Mouse (Mus musculus) telencephalon, adult 2 months (tissue): ENCODE results near the gene Marveld1.
A peak's percentile ranks its signal among the peaks of the same experiment; 100 is the strongest.

Experiments
- DNase-seq: peaks from one replicate; pipeline ENCODE4 v3.0.0-alpha.2; 2011; ENCODE audit warnings: low read depth, low spot score

Marveld1 gene

DNA sequence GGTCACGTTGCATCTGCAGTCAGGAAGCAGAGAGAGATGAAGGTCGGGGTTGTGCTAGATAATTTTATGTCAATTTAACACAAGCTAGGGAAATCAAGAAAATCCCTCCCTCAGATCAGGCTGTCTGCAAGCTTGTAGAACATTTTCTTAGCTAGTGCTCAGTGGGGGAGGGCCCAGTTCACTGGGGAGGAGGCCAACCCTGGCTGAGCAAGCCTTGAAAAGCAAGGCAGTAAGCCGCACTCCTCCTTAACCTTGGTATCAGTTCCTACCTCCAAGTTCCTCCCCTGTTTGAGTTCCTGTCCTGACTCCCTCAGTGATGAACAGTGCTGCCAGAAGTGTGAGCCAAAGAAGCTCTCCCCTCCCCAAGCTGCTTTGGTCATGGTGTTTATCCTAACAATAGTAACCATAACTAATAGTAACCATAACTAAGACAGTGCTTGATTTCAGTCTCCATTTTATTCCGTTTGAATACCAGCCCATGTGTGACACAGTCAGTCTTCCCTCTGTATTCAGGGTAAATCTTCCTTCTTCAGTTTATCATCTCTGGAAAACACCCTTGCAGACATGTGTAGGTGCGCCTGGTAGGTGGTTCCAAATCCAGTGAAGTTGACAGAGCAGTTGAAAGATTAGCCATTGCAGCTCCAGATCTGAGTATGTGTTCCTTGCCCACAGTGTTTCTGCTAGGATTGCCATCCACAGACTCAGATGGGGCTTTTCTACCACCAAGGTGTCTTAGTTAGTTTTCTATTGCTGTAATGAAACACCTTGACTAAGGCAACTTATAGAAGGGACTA, 7.3 kb upstream of the Marveld1 start:
- no peak for DNase-seq

DNA sequence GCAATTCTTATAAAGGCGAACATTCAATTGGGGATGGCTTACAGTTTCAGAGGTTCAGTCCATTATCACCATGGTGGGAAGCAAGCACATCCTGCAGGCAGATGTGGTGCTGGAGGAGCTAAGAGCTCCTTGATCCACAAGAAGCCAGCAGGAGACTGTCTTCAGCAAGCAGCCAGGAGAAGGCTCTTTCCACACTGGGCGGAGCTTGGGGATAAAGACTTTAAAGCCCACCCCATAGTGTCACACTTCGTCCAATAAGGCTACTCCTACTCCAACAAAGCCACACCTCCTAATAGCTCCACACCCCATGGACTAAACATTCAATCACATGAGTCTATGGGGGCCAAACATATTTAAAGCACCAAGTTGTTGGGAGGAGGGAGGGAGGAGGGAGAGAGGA, 5.2 kb upstream of the Marveld1 start:
- DNase-seq, result no peak

GRCm38 (mm10) chr19:42142757-42143156, 4.4 kb upstream of the Marveld1 start:
- no peak for DNase-seq

DNA sequence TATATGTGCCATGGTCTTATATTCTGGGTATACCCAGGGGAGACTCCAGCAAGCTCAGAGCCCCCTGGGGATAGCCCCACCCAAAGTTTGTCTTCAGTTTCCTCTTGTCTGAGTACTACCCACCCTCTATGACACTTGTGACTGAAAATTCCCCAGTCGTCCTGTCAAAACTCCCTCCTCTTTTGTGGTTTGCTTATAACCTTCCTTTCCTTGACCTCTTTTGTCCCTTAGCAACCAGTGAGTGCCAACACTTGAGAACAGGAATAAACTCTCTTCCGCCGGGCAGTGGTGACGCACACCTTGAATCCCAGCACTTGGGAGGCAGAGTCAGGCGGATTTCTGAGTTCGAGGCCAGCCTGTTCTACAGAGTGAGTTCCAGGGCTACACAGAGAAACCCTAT, 3.1 kb upstream of the Marveld1 start:
- no peak for DNase-seq

DNA sequence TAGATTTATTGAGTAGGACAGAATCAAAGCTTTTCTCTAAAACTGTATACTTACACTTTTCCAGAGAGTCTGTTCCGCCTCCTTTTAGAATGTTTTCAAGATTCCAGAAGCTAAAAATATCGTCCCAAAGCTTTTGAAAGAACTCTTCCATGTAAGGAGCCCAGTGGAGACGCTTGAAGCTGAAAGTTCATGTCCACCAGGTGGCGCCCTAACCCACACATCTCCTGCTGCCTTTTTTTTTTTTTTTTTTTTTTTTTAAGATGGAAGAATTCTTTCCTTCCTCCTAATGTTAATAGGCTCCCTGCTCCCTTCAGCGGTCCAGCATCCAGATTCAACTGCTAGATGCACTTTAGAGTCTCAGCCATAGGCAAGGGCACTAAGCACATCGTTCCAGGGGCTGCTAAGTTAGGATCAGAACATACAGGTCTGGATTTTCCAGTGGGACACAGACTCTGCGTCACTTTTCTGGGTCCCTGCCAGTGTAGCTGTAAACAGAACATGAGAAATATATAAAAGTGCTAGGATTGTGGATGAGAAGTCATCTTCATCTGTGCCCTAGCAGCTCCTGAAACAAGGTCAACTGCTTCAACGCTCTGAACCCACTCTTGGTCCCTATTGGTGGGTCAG, 2.5 kb upstream of the Marveld1 start:
- peak; percentile 90 for DNase-seq

DNA sequence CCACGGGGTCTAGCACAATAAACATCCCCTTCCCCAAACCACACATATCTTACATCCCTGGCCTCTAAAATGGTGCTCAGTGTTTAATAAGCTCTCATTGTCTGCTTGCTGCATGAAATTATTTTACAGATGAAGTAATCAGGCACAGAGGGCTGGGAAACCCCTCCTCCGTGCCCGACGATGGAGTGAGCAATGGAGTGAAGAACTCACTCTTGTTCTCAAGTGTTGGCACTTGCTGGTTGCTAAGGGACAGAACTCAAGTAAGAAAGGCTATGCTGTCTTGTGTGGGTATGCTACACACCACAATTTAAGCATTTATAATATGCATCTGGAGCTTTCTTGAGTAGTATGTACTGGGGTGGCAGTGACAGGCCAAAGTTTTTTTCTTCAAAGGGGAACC, 2.0 kb upstream of the Marveld1 start:
- DNase-seq, result no peak

DNA sequence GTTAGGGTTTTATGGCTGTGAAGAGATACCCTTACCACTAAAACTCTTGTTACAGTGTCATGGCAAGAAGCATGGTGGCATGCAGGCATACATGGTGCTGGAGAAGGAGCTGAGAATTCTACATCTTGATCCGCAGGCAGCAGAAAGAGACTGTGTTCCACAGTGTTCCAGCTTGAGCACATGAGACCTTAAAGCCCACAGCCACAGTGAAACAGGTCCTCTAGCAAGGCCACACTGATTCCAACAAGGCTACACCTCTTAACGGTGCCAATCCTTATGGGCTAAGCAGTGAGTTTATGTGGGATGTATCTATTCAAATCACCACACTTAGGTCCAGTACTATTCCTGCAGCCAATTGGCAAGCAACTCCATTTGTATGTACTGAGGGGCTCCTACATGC, 1.5 kb upstream of the Marveld1 start:
- DNase-seq, result no peak

DNA sequence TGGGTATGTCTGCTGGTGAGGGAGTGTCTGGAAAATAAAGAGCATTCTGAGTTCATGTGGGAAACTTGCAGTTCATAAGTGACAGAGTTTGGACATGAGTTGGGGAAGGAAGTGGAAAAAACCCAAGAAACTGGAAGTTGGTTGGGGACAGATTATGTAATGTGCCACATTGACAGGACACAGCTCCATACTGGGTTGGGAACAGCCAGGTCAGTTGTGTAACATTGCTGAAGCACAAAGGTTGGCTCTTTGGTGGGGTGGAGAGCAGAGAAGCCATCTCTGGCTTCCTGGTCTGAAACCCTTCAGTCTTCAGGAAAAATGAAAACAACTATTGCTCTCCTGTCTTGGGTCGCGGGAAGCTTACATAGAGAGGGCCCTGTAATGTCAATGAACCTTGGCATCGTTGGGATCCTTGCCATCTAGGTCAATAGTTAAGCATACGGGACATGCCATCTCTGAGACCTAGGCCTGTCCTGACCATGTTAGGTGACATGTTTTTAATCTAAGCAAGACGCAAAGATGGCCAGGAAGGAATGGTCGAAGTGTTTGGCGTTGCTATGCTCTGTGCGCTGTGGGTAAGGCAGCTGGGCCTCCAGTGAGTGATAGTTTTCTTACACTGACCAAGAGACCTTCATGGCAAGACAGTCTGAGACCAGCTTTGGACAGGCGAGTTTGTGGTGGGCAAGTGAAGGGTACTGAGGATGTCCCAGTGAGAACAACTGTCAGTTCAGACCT, 757 bp upstream of the Marveld1 start:
- DNase-seq, result no peak

DNA sequence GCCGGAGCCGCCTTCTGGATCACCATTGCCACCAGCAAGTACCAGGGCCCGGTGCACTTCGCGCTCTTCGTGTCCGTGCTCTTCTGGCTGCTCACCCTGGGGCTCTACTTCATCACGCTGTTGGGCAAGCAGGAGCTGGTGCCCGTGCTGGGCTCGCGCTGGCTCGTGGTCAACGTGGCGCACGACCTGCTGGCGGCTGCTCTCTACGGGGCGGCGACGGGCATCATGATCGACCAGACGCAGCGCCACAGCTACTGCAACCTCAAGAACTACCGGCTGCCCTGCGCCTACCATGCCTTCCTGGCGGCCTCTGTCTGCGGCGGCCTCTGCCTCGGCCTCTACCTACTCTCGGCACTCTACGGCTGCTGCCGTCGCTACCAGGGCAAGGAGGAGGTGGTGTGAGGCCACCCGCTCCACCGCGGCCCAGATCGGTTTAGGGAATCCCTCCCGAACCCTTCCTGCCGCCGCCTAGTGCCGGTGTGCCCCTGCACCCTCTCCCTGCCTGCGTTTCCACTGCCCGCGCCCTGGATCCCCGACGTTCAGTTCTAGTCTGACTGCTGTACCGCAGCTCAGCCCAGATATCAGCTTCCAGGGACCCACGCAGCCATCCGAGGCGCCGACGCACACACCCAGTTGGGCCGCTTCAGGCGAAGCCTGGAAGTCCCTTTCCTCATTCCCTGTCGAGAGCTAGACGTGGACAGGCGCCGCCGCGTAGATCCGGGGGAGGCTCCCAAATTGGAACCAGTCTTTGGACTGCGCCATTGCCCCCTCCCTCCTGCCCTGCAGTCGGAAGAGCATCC, 769 bp downstream of the Marveld1 start:
- no peak for DNase-seq

GRCm38 (mm10) chr19:42148569-42148860, 1.3 kb downstream of the Marveld1 start:
- DNase-seq, result peak; percentile 65

DNA sequence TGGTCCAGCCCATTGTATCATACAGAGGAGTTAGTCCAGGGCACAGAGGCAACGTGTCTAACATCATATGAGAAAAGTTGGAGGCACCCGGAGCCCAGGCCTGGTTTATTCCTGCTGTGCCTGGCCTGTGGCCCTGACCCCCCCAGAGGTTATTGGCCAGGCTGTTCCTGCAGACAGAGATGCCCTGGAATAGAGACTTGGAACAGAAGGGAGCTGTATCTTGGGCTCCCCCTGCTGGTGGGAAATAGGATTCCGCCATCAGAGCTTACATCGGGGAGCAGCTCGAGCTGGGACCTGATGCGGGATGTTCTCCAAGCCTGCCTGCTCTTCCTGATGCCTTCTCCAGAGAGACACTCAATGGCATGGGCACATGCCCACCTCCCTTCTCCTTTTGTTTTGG, 4.8 kb downstream of the Marveld1 start:
- DNase-seq, result peak; percentile 68

DNA sequence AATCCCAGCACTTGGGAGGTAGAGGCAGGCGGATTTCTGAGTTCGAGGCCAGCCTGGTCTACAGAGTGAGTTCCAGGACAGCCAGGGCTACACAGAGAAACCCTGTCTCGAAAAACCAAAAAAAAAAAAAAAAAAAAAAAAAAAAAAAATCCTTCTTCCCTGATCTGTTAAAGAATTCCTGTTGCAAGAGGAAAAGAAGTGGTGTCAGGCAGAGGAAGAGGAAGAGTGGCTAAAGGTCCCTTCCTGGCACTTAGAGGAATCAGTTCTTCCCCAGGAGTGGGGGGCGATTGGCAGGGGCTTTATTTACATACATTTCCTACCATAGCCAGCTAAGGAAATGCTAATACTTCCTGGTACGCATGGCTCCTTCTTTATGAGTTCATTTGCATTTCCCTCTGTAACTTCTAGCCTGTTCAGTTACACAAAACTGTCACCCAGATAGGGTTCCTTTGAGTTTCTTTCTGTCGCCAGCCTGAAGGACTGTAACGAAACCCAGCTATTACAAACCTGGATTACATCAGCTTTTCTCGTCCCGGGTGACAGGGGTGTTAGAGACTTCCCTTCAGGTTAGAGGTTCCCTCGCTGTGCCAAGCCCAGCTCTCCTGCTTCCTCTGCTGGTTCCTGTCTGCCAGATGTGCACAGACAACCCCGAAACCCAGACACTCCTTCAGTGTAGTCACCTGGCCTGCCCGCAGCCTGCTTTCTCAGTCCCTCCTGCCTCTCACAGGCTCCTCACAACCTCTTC, 10.5 kb downstream of the Marveld1 start:
- DNase-seq, result no peak

DNA sequence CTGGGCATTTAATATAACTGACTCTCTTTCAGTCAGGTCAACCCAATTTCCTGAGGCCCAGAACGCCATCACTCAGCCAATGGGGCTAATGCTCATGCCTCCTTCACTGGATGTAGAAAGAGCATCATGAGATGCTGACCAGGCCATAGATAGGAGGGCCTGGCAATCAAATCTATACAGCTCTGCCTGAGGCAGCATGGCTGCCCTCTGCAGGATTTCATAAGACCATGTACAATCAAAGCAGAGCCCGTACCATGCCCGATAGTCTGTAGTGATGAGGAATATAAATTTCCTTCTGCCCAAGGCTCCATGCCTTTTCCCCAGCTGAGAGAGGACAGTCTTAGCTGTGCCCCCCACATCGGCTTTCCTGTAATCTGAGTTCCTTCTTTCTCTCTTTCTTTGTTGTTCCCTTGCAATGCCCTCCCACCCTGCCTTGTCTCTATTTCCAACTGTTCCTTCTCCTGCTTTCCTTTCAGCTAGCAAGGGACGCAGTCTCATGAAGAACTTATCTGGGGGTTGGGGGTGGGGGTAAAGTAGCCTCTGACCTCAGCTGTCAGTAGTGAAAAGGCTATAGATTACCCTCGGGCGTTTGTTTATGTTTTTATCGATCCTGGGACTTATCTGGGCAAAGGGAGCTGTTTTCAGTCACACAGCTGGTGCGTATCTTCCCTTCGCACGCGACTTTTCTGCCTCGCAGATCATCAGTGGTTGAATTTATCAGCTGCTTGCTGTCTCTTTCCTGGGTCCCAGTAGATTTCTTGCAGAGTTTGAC, 11.2 kb downstream of the Marveld1 start:
- no peak for DNase-seq

DNA sequence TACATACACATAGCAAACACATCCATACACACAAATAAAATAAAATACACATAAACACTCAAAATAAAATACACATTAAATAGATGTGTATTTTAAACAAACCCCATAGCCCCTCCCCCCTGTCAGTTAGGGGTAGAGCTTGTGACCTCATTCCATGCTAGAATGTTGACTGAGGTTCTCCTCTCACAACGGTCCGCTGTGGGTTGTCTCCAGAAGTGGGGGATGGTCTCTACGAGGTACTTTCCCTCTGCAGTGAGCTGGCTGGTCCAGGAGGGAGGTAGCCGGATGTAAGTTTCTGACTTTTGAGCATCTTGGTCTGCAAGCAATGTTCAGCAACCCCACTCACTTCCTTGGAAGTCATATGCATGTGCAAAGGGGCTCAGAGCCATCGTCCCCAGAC, 16.6 kb downstream of the Marveld1 start, which contains the start of gene Zfyve27:
Zfyve27 (plus strand) TSS at position 188 of the 400 bp plus-strand sequence.
- no peak for DNase-seq

DNA sequence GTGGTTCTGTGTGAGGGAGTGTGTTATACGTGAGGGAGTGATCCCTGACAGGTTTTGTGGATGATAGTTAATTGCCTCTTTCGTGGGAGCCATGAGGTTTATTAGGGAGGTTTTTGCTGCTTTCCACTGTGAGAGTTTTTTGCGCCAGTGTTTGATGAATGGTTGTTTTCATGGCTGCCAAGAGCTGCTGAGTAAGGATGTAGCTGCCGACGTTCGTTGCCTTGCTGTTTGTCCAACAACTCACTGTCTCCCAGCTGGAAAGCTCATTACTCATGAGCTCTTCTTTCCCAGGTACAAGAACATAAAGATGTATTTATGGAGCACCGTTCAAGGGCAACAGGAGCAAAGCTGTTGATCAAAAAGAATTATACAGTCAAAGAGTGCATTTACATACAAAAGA, 17.0 kb downstream of the Marveld1 start:
- no peak for DNase-seq

DNA sequence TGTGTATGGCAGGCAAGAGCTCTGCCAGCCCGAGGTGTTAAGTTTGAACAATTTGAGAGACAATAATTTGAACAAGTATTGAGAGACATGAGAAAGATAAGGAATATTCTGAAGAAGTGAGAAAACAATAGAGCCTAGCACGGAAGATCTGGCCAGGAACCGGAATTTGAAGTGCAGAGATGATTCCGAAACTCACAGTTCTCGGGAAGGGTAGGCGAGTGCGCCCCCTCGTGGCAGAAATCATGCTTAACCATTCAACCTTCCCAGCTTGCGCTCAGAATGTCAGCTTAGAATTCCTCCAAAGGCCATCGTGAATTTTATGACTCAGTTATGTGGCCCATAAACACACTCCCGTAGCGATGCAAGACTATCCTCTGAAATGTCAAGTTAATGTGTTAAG, 18.9 kb downstream of the Marveld1 start:
- peak; percentile 53 for DNase-seq

DNA sequence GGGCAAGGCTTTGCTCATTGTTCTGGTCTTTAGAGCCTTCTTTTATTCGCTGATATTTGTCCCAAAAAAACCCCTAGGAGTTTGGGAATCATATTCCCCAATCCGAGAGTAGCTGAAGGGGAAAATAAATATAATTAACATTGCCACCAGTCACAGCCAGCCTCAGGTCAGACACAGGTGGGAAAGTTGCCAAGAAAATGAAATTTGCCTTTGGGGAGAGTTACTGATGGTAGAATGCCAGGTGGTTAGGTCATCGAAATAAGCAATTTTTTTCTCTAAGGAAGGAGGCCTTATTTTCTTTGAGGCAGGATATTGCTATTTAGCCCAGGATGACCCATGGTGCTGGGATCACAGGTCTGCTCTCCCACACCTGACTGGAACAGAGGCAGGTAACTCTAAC, 19.6 kb downstream of the Marveld1 start:
- no peak for DNase-seq

DNA sequence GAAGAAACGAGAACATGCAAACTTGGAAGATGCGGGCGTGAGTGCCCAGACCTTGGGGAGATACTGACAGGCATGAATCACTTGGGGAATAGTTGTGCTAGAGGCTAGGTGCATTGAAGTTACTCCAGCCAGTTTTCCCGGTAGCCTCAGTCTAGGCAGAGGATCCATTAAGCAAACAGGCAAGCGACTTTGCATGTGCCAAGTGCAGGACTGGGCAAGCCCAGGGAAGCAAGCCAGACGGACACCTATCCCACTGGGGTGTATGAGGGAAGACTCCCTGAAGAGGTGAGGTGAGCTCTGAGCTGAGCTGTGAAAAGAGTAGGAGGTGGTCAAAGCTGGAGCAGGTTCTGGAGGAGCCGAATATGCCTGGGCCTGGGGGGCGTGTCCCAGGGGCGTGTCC, 20.3 kb downstream of the Marveld1 start:
- DNase-seq, result no peak

DNA sequence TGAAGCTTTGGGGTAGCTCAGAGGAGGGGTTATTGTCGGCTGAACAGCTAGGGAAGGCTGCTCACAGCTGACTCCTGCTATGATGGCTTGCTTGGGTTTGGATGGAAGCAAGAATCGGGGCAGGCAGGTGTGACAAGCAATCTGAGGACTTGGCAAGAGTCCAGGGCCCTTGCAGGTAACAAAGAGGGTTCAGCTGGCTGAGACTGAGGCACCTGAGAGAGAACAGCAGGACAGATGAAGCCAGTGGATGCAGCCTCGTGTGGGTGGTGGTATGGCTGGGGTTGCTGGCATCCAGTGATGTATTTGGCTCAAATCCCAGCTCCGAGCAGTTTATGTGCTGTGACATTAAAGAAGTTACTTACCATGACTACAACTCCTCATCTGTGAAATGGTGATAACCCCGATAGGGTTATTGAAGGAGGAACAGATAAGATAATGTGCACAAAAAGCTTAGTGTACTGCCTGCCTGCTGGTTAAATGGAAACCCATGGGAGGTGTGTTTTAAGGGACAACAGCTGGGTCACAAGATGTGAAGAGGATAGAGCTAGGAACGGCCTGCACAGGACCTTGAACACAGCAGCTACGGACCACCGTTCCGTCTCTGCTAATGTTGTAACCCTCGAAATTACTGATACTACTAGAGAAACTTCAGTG, 22.2 kb downstream of the Marveld1 start:
- DNase-seq, result no peak
